Mouse (Mus musculus): ENCODE data around the gene Tmem25. TPM values are rescaled to one million over a fixed set of nuclear protein-coding genes. Genes with fewer than 3 reads are reported as not detected.
"Not testable (repeated sequence)": the region's sequence is repeated elsewhere in the genome, so short reads cannot be mapped to it uniquely, and the experiment has no call there.

Gene Tmem25
- total RNA-seq, 2 experiments from 2014 or later: 8.6 to 9.5 TPM

GRCm38 (mm10) chr9:44772750-44773651 lies 26.1 kb downstream of the Tmem25 start:
- peak; percentile 79 to 87 for DNase-seq (ENCODE audit: low spot score in 2 of 2)

DNA sequence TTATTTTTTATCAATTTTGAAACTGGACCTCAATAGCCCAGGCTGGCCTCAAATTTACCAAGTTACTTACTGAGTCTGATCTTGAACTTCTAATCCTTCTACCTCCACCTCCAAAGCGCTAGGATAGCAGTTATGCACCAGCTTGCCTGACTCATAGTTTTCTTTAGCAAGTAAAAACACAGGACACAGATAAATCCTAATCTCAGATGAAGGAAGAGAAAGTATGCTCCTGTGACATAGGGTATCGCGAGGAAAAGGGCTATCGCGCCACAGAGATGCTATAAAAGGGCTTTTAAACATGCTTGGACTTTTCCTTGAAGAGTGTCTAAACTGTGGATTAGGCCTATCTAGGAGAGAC lies 26.7 kb downstream of the Tmem25 start:
- DNase-seq (ENCODE audit: low spot score in 2 of 2): no peak

DNA sequence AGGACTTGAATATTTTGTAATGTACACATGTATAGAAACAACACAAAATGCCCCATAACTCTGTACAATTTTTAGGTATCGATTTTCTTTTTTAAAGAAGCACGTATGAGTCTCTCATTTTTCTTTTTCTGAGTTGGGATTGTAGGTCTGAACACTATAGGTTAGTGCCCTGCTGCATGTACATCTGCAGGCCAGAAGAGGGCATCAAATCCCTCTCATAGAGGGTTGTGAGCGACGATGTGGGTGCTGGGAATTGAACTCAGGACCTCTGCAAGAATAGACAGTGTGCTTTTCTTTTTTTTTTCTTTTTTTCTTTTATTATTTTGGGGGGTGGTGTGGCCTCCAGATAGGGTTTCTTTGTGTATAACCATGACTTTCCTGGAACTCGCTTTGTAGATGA lies 27.7 kb downstream of the Tmem25 start:
- no peak for DNase-seq (ENCODE audit: low spot score in 2 of 2)

- DNase-seq (ENCODE audit: low spot score in 2 of 2): not testable (repeated sequence)
These were observed 31.1 kb downstream of the Tmem25 start for GRCm38 (mm10) chr9:44768029-44768394.

GRCm38 (mm10) chr9:44767101-44768028 lies 31.7 kb downstream of the Tmem25 start, which contains the start of the genes Arcn1 and Ift46:
Gene Arcn1, minus strand, starts transcription at chr9:44767845.
Gene Ift46, plus strand, starts transcription at chr9:44767908.
- peak; percentile 56 to 70 for DNase-seq (ENCODE audit: low spot score in 2 of 2)

DNA sequence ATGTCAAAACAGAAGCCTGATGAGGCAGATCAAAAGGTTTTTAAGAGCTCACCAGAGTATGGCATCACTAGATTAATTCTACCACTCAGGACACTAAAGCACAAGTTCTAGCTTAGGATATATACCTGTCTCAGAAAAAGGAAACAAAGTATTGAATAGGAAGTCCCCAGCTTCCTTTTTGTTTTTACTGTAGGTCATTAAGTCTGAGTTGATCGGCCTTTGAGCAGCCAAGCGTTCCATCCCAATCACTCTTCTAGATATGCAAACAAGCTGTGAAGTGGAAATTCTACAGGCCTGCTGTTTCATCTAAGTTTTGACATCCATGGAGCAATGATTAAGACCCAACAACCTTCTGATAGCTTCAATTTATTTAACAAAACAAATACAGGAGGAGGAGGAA lies 38.2 kb downstream of the Tmem25 start:
- no peak for DNase-seq (ENCODE audit: low spot score in 2 of 2)

DNA sequence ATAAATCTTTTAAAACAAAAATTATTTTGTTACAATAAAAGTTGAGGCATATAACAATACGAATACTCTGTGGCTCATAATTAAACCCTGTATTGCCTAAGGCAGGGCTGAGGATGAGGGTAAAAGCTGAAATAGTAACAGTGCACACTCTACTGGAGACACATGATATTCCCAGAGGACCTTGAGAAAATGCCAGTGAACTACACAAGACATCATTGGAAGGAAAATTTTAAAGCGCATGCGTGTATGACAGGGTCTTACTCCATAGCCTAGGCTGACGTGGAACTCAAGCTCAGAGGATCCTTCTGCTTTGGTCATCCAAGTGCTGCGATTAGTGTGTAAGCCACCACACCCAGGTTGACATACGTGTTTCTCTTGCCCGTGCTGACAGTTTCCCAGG lies 50.6 kb downstream of the Tmem25 start:
- DNase-seq (ENCODE audit: low spot score in 2 of 2): no peak

DNA sequence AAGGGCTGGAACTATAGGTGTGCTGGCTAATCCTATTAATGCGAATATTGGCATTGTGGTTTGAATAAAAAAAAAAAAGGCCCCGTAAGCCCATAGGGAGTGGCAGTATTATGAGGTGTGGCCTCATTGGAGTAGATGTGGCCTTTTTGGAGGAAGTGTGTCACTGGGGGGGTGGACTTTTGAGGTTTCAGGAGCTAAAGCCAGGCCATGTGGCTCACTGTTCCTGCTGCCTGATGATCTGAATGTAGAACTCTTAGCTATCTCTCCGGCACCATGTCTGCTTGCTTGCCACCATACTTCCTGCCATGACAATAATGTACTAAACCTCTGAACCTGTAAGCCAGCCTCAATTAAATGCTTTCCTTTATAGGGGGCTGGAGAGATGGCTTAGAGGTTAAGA lies 51.8 kb downstream of the Tmem25 start:
- DNase-seq (ENCODE audit: low spot score in 2 of 2): no peak

GRCm38 (mm10) chr9:44746666-44747065 lies 52.4 kb downstream of the Tmem25 start:
- no peak for DNase-seq (ENCODE audit: low spot score in 2 of 2)

DNA sequence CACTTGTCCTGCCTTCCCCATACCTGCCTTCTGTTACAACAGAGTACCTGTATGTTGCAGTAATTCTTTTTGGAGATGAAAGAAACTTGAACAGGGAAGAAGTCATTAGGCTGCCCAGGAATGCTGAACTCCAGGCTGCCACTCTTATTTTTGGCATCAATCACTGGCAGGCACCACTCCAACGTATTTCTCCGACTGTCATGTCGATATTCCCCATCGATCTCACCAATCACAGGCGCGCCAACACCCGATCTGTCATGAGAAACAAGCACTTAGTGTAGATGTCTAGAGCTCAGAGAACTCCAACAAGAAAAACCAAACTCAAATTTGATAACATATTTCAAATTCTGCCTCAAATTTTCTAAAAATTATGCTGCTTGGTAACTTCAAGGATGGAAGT lies 53.7 kb downstream of the Tmem25 start:
- no peak for DNase-seq (ENCODE audit: low spot score in 2 of 2)

Other genes with a start within 250 kb of the Tmem25 start
- under 1 TPM in 1 of 2 experiments, not detected in 1; 0.23 TPM for gene Cxcr5, start 237.4 kb downstream of the Tmem25 start, total RNA-seq (2021)
- gene Ddx6, start 194.4 kb downstream of the Tmem25 start, total RNA-seq (2021): 100 to 1,000 TPM; 146 to 157 TPM
- not detected for gene Treh, start 126.1 kb downstream of the Tmem25 start, total RNA-seq (2021)
- gene Phldb1, start 64.1 kb downstream of the Tmem25 start, total RNA-seq (2021): 10 to 100 TPM; 58.5 to 76.1 TPM
- 100 to 1,000 TPM; 157 to 158 TPM for gene Arcn1, start 31.5 kb downstream of the Tmem25 start, total RNA-seq (2021)
- 100 to 1,000 TPM; 122 to 127 TPM for gene Ift46, start 31.4 kb downstream of the Tmem25 start, total RNA-seq (2021)
- gene Ttc36, start 3.8 kb upstream of the Tmem25 start, total RNA-seq (2021): 10 to 100 TPM; 26.5 to 40.4 TPM
- 10 to 100 TPM; 38.2 to 40.3 TPM for gene Kmt2a, start 82.0 kb upstream of the Tmem25 start, total RNA-seq (2021)
- 100 to 1,000 TPM; 458 to 535 TPM for gene Atp5l, start 121.4 kb upstream of the Tmem25 start, total RNA-seq (2021)
- gene Ube4a, start 166.3 kb upstream of the Tmem25 start, total RNA-seq (2021): 10 to 100 TPM; 81.6 to 90.5 TPM
- under 1 TPM in 1 of 2 experiments, not detected in 1; 0.76 TPM for gene Cd3g, start 181.1 kb upstream of the Tmem25 start, total RNA-seq (2021)
- gene Cd3d, start 182.5 kb upstream of the Tmem25 start, total RNA-seq (2021): under 1 TPM in 1 of 2 experiments, not detected in 1; 0.87 TPM
- gene Cd3e, start 210.3 kb upstream of the Tmem25 start, total RNA-seq (2021): under 1 TPM in 1 of 2 experiments, not detected in 1; 0.93 TPM
- gene Mpzl2, start 240.5 kb upstream of the Tmem25 start, total RNA-seq (2021): 1 to 10 TPM; 7.2 to 7.4 TPM

Measured in adrenal gland, postnatal 4 days (tissue).